Mouse (Mus musculus): ENCODE results near the gene Spata25.

Gene Spata25

GRCm38 (mm10) chr2:164805332-164805718 is 23.0 kb downstream of the Spata25 start:
- DNase-seq (ENCODE audit: low read depth, low spot score): no peak

GRCm38 (mm10) chr2:164804533-164805331 is 23.6 kb downstream of the Spata25 start, which contains the start of the genes Acot8 and Zswim3:
TSS of gene Acot8 (minus strand) at chr2:164804882.
TSS of gene Zswim3 (plus strand) at chr2:164805098.
- DNase-seq (ENCODE audit: low read depth, low spot score): peak; percentile 100

- peak; percentile 48 for DNase-seq (ENCODE audit: low read depth, low spot score)
Observed at GRCm38 (mm10) chr2:164803921-164804313, 24.4 kb downstream of the Spata25 start.

GRCm38 (mm10) chr2:164803201-164803920 is 25.0 kb downstream of the Spata25 start:
- no peak for DNase-seq (ENCODE audit: low read depth, low spot score)

- no peak for DNase-seq (ENCODE audit: low read depth, low spot score)
Observed at GRCm38 (mm10) chr2:164800252-164801004, 27.9 kb downstream of the Spata25 start.

DNA sequence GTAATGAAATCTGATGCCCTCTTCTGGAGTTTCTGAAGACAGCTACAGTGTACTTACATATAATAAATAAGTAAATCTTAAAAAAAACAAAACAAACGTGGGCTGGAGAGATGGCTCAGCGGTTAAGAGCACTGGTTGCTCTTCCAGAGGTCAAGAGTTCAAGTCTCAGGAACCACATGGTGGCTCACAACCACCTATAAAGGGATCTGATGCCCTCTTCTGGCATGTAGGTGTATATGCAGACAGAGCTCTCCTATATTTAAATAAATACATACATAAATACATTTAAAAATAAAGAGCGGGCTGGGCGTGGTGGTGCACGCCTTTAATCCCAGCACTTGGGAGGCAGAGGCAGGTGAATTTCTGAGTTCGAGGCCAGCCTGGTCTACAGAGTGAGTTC is 29.8 kb downstream of the Spata25 start:
- DNase-seq (ENCODE audit: low read depth, low spot score): peak; percentile 56

GRCm38 (mm10) chr2:164795868-164796267 is 32.5 kb downstream of the Spata25 start:
- DNase-seq (ENCODE audit: low read depth, low spot score): no peak

GRCm38 (mm10) chr2:164794293-164794692 is 34.0 kb downstream of the Spata25 start:
- DNase-seq (ENCODE audit: low read depth, low spot score): peak; percentile 83

DNA sequence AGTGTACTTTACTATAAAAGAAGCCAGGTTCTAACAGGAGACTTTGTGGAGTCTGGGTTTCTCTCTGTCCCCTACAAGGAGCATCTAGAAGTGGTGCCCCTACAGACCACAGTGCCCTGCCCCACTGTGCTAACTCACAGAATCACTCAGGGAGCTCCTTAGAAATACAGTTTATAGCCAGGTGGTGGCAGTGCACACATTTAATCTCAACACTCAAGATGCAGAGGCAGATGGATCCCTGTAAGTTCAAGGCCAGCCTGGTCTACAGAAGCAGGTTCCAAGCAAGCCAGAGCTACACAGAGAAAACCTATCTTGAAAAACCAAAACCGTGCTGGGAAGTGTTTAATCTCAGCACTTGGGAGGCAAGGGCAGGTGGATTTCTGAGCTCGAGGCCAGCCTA is 34.6 kb downstream of the Spata25 start:
- DNase-seq (ENCODE audit: low read depth, low spot score): peak; percentile 43

GRCm38 (mm10) chr2:164793236-164793635 is 35.1 kb downstream of the Spata25 start:
- DNase-seq (ENCODE audit: low read depth, low spot score): peak; percentile 53

DNA sequence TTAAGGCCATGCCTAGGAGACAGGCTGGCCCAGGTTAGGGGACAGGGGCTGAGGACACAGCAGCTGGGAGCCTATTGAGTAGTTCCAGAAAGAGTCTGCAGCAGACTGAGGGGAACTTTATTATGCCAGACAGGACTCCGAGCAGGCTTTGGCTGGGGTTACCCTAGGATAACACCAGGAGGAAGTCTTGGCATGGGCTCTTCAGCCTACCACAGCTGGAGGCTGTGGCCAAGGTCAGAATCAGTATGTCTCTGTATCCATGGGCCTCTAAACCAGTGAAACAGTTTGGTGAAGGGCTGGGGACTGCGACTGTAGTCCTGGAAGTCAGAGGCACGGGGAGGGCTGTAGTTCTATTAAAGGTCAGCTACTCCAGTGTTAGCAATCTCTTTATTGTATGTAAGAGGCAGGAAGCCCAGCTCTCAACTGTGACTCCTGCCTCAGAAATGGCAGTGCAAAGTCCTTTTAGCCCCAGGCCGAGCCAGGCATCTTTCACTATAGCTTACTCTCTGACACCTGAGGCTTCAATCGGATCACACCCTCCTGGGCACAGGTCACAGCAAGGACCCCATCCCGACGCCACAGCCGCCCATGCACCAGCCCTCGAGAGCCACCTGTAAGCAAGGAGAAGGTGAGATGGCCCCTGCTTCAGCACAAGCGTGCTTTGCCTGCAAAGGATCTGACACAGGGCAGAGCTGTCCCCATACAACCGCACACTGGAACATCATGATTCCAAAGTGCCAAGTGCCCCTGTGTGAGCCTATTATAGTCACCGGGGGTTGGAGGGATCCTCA is 35.7 kb downstream of the Spata25 start:
- no peak for DNase-seq (ENCODE audit: low read depth, low spot score)

DNA sequence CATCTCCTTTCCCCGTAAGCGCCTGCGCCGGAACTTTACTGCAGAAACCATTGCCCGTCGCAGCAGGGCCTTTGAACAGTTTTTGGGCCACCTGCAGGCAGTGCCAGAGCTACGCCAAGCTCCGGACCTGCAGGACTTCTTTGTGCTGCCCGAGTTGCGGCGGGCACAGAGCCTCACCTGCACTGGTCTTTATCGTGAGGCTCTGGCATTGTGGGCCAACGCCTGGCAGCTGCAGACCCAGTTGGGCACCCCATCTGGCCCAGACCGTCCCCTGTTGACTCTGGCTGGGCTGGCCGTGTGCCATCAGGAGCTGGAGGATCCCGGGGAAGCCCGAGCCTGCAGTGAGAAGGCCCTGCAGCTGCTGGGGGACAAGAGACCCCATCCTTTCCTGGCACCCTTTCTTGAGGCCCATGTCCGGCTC is 36.5 kb downstream of the Spata25 start:
- DNase-seq (ENCODE audit: low read depth, low spot score): no peak

DNA sequence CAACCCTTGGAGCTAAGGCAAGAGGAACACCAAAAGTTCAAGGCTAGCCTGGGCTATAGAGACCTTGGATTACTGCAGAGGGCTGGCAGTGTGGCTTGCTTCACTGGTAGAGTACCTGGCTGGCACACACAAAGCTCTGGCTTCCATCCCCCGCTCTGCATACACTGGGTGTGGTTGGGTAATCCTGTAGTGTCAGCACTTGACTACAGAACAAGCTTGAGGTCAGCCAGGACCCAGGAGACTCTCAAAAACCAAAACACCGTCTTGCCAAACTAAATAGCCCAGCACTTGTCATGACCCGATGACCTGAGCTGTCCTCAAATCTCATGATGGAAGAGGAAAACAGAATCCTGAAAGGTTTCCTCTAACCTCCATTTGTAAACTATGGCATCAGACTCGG is 37.9 kb downstream of the Spata25 start:
- no peak for DNase-seq (ENCODE audit: low read depth, low spot score)

DNA sequence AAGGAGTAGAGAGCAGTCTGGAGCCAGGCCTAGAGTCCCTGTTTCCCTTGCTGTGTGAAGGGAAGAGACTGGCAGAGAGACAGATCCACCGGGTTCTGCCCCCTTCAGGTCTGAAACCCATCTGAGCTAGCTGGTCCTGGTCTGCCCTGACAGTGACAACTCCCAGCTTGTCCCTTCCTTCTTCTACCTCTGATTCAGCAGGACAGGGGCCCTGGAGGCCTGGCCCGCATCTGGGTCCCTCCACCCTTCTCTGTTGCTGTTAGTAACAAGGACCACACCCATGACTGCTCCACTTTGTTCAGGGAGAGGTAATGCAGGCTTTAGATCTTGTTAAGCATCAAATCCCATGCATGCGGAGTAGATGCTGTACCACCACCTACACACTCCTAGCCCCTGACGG is 39.9 kb downstream of the Spata25 start:
- no peak for DNase-seq (ENCODE audit: low read depth, low spot score)

- DNase-seq (ENCODE audit: low read depth, low spot score): no peak
Observed at GRCm38 (mm10) chr2:164787779-164788178, 40.6 kb downstream of the Spata25 start.

- no peak for DNase-seq (ENCODE audit: low read depth, low spot score)
Observed at GRCm38 (mm10) chr2:164787032-164787431, 41.3 kb downstream of the Spata25 start.

DNA sequence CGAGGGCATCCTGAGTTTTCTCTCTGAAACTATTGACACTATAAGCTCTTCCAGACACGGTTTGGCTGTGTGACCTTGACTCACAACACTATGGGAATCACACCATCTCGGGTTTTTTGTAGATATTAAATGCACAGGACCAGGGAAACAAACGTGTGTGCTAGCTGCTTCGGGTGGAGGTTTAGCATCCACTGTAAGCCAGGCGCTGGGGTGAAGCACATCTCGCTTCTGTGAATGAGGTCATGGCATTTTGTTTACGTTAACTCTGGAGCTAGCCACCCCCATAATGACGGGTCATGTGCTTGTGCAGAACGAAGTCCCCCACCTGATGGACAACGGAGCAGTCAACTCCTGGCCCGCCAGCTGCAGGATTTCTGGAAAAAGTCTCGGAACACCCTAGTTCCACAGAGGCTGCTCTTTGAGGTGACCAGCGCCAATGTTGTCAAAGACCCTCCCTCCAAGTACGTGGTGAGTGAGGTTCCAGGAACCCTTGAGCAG is 41.9 kb downstream of the Spata25 start:
- DNase-seq (ENCODE audit: low read depth, low spot score): no peak

- DNase-seq (ENCODE audit: low read depth, low spot score): peak; percentile 88
Observed at GRCm38 (mm10) chr2:164785481-164786387, 42.6 kb downstream of the Spata25 start, which contains the start of gene Snx21. TSS of gene Snx21 (plus strand) at chr2:164785823.

- no peak for DNase-seq (ENCODE audit: low read depth, low spot score)
Observed at GRCm38 (mm10) chr2:164784869-164785420, 43.4 kb downstream of the Spata25 start.
